Mouse (Mus musculus): ENCODE measurements around the gene Zfp462.

- TF ChIP-seq POLR2A (IDR thresholded peaks at IDR 0.05; ENCODE audit: extremely low read depth, insufficient read depth, low read length) (no peak), CTCF (IDR thresholded peaks at IDR 0.05; ENCODE audit: extremely low read depth, insufficient read depth, low read length) (no peak)
Observed at GRCm38 (mm10) chr4:55015517-55015916, 70.7 kb downstream of the Zfp462 start.
